11 mouse cellular contexts compared by ENCODE assay signal in the genomic region with DNA sequence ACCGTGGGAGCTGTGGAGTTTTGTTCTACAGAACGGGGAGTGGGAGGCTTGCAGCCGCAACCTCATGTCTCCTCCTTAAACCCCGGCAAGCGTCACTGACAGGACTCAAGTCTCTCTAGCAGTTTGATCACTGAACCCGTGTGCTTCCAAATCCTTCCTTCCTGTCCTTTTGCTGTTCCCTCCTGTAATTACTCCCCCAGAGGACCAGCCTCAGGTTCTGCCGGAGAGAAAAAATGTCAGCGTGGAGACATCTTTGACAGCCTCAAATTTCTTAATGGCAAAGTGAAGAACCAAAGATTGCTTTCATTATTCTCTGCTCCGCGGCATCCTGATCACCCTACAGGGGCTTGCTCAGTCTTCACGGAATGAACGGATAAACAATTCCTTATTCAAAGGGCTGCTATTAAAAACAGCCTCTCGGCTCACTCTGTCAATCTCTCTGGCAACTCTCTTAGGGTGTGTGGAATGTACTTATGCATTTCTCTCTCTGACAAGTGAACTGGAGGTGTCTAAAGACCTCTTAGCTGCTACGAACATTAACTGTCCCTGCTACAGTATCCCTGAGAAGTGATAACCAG.
DNase-seq lines count a peak whose midpoint lies in the region; ATAC-seq lines count a peak whose summit lies in the region.
"Had no signal": no experiment of that assay in that cellular context is flagged by ENCODE, and none has a peak within 500 bp of the region (broad histone marks: within the 10 kb centered on the region; RNA-seq: fewer than 3 reads in every experiment).

No protein-coding gene starts in this region.

- no peak for DNase-seq in kidney, postnatal 36 days
- no peak for DNase-seq in spleen, postnatal 4 days (ENCODE audit: low spot score in 2 of 2)
- no peak for DNase-seq in thymus, postnatal 36 days
- DNase-seq in kidney, postnatal 4 days, result no peak
- DNase-seq: cerebellum, adult 9-11 months had no signal

- H3K27me3 ChIP-seq in kidney, embryonic 15.5 days, result no peaks in the 10 kb centered on the region
- H3K27me3 ChIP-seq in embryonic facial prominence, embryonic 15.5 days, result no peaks in the 10 kb centered on the region
- H3K27me3 ChIP-seq in forebrain, embryonic 16.5 days (replicated peaks; ENCODE audit: control insufficient read depth, insufficient read depth, low read length), result no peaks in the 10 kb centered on the region
- no peaks in the 10 kb centered on the region for H3K27me3 ChIP-seq in midbrain, embryonic 13.5 days
- H3K27me3 ChIP-seq: liver, embryonic 12.5 days had no signal

- WGBS in kidney, embryonic 15.5 days, result 38% methylated on average over 14 of the region's 14 CpGs
- WGBS in embryonic facial prominence, embryonic 15.5 days, result 19% methylated on average over 14 of the region's 14 CpGs
- 25% methylated on average over 14 of the region's 14 CpGs for WGBS in forebrain, embryonic 16.5 days
- WGBS in midbrain, embryonic 13.5 days, result 20% methylated on average over 14 of the region's 14 CpGs

- H3K27ac ChIP-seq in kidney, embryonic 15.5 days, result no peak overlapping the region
- H3K27ac ChIP-seq in embryonic facial prominence, embryonic 15.5 days (replicated peaks), result no peak overlapping the region
- peak overlapping the region; percentile 74 for H3K27ac ChIP-seq in forebrain, embryonic 16.5 days (ENCODE audit: low read length)
- H3K27ac ChIP-seq in midbrain, embryonic 13.5 days, result peak overlapping the region; percentile 70
- H3K27ac ChIP-seq: liver, embryonic 12.5 days had no signal

- no peaks in the 10 kb centered on the region for H3K36me3 ChIP-seq in kidney, embryonic 15.5 days
- H3K36me3 ChIP-seq in embryonic facial prominence, embryonic 15.5 days, result no peaks in the 10 kb centered on the region
- no peaks in the 10 kb centered on the region for H3K36me3 ChIP-seq in forebrain, embryonic 16.5 days (ENCODE audit: control insufficient read depth, insufficient read depth)
- peaks cover 7% of the 10 kb centered on the region; the same call in 1 of the 2 replicates for H3K36me3 ChIP-seq in midbrain, embryonic 13.5 days
- H3K36me3 ChIP-seq: liver, embryonic 12.5 days had no signal

- H3K9ac ChIP-seq in kidney, embryonic 15.5 days, result no peak overlapping the region
- H3K9ac ChIP-seq in embryonic facial prominence, embryonic 15.5 days, result no peak overlapping the region
- H3K9ac ChIP-seq in forebrain, embryonic 16.5 days (replicated peaks; ENCODE audit: low read depth, low read length), result no peak overlapping the region
- H3K9ac ChIP-seq in midbrain, embryonic 13.5 days (replicated peaks), result 0 out of 2 replicates have a peak overlapping the region, but pooled peaks have one; percentile 4
- H3K9ac ChIP-seq: liver, embryonic 12.5 days had no signal

- peak overlapping the region; percentile 0; the same call in 1 of the 2 replicates for H3K4me2 ChIP-seq in kidney, embryonic 15.5 days
- peak overlapping the region; percentile 2 for H3K4me2 ChIP-seq in embryonic facial prominence, embryonic 15.5 days (replicated peaks)
- H3K4me2 ChIP-seq in forebrain, embryonic 16.5 days (ENCODE audit: low read length), result peak overlapping the region; percentile 6; the same call in 1 of the 2 replicates
- H3K4me2 ChIP-seq in midbrain, embryonic 13.5 days (replicated peaks), result peak overlapping the region; percentile 25
- H3K4me2 ChIP-seq: liver, embryonic 12.5 days had no signal

- no peak for ATAC-seq in kidney, embryonic 15.5 days (replicated peaks; ENCODE audit: low FRiP score)
- ATAC-seq in embryonic facial prominence, embryonic 15.5 days (ENCODE audit: insufficient number of reproducible peaks, low FRiP score, low TSS enrichment, low read depth), result no peak
- peak; percentile 59 for ATAC-seq in forebrain, embryonic 16.5 days
- peak; percentile 43 for ATAC-seq in midbrain, embryonic 13.5 days
- ATAC-seq: liver, embryonic 12.5 days had no signal

- no peak overlapping the region for H3K4me3 ChIP-seq in kidney, embryonic 15.5 days (replicated peaks)
- no peak overlapping the region for H3K4me3 ChIP-seq in embryonic facial prominence, embryonic 15.5 days (replicated peaks)
- H3K4me3 ChIP-seq in forebrain, embryonic 16.5 days (replicated peaks; ENCODE audit: low read length), result no peak overlapping the region
- no peak overlapping the region for H3K4me3 ChIP-seq in midbrain, embryonic 13.5 days (replicated peaks)
- H3K4me3 ChIP-seq: liver, embryonic 12.5 days; myocyte had no signal

- H3K4me1 ChIP-seq in kidney, embryonic 15.5 days, result peaks cover 19% of the 10 kb centered on the region; the same call in 1 of the 2 replicates
- peaks cover 7% of the 10 kb centered on the region; the same call in 1 of the 2 replicates for H3K4me1 ChIP-seq in embryonic facial prominence, embryonic 15.5 days
- H3K4me1 ChIP-seq in forebrain, embryonic 16.5 days (replicated peaks; ENCODE audit: control insufficient read depth, insufficient read depth, low read length), result peaks cover 22% of the 10 kb centered on the region
- peaks cover 30% of the 10 kb centered on the region for H3K4me1 ChIP-seq in midbrain, embryonic 13.5 days (replicated peaks)

- no peaks in the 10 kb centered on the region for H3K9me3 ChIP-seq in kidney, embryonic 15.5 days (replicated peaks)
- H3K9me3 ChIP-seq in embryonic facial prominence, embryonic 15.5 days (replicated peaks), result no peaks in the 10 kb centered on the region
- no peaks in the 10 kb centered on the region for H3K9me3 ChIP-seq in forebrain, embryonic 16.5 days (ENCODE audit: control insufficient read depth, low read length)
- H3K9me3 ChIP-seq in midbrain, embryonic 13.5 days, result no peaks in the 10 kb centered on the region
- H3K9me3 ChIP-seq: liver, embryonic 12.5 days had no signal

Comparison
In these comparisons a context has a peak if more than half of its experiments do, and no peak if none do; other contexts are left out.
1. ATAC-seq: peak in forebrain, embryonic 16.5 days (single experiment) and midbrain, embryonic 13.5 days (single experiment); none in kidney, embryonic 15.5 days (single experiment) and embryonic facial prominence, embryonic 15.5 days (single experiment).
2. H3K27ac ChIP-seq: peak in forebrain, embryonic 16.5 days (single experiment) and midbrain, embryonic 13.5 days (single experiment); none in kidney, embryonic 15.5 days (single experiment) and embryonic facial prominence, embryonic 15.5 days (single experiment).
3. Peak in every context shown above with its lines, with median percentiles within 50 percentile points of each other: H3K4me2 ChIP-seq.